Mouse (Mus musculus) ovary, postnatal 14 days (tissue): ENCODE measurements around the gene Gm128.
A peak's percentile ranks its signal among the peaks of the same experiment; 100 is the strongest.

Experiments used
- DNase-seq: peaks from one replicate; pipeline ENCODE4 v3.0.0; 2022; ENCODE audit warnings: low spot score

Gm128 gene

DNA sequence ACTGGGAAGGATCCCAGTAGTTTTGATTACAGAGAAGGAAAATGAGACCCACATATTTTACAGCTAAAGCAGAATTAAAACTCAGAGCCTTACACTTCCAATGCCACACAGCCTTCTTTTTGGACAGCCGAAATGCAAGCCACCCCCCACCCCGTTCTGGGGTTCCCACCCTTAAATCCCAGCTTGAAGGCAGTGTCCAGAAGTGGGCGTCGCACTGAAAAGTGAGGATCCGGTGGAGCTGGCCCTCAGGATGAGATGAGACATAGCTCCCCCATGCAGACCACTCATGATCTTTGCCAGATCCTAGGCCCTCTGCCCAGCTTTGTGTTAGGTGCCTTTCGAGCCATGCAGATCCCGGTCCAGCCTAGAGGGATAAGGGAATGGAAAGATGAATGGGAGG lies at the start of gene Gm128:
Gm128 (minus strand) TSS at position 101 of the 400 bp plus-strand sequence.
- no peak for DNase-seq

DNA sequence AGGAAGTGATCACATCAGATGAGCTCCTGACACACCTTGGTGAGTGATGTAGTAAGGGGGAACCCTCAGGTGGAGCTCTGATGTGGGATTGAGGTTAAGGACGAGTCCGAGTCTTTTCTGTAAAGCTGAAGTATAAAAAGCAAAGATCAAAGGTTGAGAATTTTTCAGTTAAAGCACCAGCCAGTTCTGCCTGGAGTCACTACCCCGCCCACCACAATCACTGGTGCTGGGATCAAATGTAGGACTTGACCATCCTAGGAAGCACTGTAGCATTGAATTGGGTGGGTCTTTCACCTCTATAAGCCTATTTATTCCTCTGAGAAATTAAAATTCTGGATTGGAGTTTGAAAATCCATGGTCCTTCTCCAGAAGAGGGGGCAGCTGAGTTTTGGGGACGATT lies 49.6 kb upstream of the Gm128 start:
- DNase-seq: no peak

GRCm38 (mm10) chr3:95290156-95290555 lies 48.8 kb upstream of the Gm128 start:
- DNase-seq: no peak

DNA sequence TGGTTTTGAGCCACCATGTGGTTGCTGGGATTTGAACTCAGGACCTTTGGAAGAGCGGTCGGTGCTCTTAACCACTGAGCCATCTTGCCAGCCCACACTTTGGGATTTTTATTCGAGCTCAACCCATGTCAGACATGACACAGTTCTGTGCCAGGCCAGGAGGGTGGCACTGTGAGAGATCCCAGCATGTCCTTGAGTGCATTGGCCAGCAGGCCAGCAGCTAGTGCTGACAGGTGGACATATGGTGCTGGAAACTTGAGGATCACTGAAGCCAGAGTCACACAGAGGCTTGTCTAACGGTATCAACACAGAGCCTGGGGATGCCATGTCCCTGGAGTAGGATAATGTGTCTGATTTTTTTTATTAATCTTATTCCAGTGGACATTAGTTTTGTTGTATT lies 48.0 kb upstream of the Gm128 start:
- DNase-seq: no peak

GRCm38 (mm10) chr3:95287541-95287940 lies 46.1 kb upstream of the Gm128 start:
- DNase-seq: no peak

DNA sequence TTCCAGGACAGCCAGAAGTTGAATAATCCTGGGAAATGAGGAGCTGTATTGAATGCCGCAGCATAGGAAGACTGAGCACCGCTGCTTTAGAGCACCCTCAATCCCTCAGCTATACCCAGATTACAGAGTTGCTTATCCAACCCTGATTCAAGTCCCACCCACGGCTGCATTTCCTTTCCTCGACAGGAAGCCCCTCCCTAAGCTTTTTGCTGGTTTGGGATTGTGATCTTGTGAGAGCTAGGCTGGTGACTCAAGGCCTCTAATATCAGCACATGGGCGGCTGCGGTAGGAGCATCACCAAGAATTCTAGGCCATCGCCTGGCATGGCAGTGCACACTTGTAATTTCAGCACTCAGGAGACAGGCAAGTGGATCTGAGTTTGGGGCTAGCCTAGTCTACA lies 45.1 kb upstream of the Gm128 start:
- no peak for DNase-seq

DNA sequence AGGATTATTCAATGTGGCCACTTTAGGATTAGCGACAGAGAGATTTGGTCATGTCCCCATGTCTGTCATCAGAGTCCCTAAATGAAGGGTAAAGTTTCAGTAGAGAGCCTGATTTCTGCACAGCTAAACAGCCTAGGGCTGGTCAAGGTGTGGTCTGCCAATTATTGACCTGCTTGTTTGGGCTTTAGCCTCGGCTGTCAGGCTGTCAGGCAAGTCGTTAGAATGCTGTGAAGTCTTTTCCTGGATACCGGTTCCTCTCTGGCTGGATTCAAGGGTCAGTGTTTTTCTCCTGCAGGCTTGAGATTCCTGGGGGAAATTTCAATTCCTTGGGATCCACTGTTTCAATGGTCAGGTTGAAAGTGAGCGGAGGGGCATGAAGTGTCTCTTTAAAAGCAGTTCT lies 44.6 kb upstream of the Gm128 start:
- no peak for DNase-seq

GRCm38 (mm10) chr3:95285390-95285789 lies 44.0 kb upstream of the Gm128 start:
- DNase-seq: no peak

DNA sequence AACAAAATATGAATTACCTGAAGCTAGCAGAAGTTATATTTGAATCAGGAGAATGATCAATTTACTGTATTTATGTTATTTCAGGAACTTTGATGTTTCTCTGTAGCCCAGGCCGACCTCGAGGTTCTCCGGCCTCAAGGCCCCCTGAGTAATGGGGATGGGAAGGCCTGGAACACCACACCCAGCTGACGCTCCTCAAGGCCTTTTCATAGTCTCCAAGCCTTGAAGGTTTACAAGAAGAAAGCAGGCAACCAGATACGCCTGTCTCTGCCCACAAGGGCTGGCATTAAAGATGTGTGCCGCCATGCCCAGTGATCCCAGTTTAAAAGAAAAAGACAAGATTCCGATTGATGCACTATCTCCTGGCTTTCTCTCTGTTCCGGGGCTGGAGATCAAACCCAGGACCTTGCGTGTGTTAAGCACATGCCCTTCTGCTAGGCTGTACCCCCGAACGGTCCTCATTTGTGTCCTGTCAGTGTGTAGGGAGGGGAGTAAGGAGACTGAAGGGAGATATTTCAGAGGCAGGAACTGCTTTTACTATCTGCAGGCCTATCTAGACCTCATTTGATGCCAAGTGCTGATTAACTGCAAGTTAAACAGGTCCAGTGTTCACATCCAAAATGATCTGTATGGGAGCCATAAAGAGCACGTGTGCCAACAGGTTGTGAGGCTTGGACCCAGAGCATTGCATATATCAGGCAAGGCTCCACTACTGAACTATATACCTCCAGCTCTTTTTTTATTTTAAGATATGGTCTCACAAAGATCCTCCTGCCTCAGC lies 43.3 kb upstream of the Gm128 start:
- no peak for DNase-seq

DNA sequence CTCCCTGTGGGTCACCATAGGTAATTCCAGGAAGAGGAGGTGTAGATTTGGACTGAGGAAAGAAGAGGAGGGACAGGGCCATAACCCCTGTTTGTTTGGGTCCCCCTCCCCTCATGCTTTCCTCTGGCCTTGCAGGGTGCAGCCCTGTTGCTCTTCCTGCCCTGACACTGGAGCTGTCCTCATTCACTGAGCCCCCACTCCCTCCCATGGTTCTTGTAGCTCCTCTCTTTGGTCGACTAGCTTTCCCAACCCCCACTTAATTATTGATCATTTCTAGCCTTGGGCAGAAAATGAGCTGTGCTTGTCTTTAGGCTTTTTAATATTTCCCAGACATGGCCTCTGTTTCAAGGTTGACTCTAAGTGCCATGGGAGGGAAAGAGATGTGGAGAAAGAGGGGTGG lies 42.7 kb upstream of the Gm128 start:
- DNase-seq: no peak

DNA sequence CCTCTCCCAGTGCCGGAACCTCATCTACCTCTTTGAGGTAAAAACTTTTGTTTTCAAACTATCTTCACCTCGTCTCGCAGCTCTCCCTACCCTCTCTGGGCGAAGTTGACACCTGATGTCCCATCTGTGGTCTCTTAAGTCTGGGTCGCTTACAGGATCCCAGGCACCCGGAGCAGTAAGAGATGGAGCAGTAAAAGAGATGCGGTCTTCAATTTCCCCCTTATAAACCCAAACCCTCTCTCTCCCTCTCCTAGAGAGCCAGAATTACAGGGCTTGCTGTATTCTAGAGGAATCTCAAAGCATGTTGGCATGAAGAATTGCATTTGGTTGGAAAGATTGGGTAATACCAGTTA lies 42.2 kb upstream of the Gm128 start:
- no peak for DNase-seq

GRCm38 (mm10) chr3:95282865-95283588 lies 41.6 kb upstream of the Gm128 start:
- peak; percentile 69 for DNase-seq

- no peak for DNase-seq
These were observed 41.0 kb upstream of the Gm128 start for GRCm38 (mm10) chr3:95282381-95282864.

DNA sequence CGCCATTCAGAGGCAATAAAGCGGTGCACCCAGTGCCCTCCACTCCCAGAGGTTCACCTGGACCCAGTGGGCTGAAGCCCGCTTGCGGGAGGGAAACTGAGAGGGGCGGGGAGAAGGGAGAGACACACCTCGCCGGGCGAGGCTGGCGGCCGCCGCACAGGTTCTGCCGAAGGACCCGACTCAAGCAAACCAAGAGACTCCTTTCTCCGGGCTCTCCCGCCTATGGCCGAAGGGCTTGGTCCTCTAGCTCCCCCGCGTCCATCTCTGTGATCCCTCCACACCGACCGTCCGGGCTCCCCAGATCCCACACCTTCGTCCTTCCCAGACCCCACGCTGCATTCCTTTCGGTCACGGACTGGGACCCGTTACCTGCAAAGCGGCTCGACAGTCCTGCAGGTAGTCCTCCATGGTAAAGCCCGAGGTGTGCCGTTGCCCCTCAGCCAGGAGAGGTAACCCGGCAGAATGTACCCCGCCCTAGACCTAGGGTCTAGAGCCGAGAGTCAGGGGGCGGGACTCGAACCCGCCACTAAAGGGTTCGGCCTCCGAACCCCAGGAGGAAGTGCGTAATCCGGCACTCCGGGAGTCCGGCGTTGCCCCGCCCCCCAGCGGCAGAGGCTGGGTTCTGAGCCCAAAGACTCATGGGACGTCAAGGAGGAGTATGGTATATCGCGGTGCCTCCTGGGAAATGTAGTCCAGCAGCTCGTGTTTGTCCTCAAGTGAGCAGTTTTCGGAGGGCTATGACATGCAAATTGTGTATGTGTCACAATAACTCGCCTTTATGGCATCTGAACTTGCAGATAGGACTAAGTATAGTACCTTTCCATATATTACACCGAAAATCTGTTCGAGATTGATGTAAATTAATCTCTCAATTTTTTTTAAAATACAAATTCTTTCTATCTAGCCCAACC lies 40.1 kb upstream of the Gm128 start, which contains the start of the genes Mindy1 and Prune1:
Mindy1 (plus strand) TSS at position 130 of the 911 bp plus-strand sequence.
Prune1 (minus strand) TSS at position 861 of the 911 bp plus-strand sequence.
- DNase-seq: peak; percentile 95

DNA sequence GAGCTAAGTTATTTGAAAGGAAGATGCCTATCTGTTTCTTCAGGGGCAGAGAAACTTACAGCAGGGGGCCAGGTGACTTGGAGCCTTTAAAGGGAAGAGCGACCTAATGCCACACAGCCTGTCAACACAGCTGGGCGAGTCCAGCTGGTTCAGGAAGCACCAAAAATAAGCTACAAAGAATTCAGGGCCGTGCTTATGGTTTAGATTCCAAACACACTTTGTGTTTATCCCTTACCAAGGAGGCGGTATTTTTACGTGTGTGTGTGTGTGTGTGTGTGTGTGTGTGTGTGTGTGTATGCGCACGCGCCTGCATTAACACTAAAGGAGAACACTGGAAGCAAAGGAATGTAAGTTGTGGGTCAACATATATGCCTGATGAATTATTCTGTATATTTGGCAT lies 39.3 kb upstream of the Gm128 start:
- no peak for DNase-seq

- DNase-seq: no peak
These were observed 35.8 kb upstream of the Gm128 start for GRCm38 (mm10) chr3:95277149-95277551.

DNA sequence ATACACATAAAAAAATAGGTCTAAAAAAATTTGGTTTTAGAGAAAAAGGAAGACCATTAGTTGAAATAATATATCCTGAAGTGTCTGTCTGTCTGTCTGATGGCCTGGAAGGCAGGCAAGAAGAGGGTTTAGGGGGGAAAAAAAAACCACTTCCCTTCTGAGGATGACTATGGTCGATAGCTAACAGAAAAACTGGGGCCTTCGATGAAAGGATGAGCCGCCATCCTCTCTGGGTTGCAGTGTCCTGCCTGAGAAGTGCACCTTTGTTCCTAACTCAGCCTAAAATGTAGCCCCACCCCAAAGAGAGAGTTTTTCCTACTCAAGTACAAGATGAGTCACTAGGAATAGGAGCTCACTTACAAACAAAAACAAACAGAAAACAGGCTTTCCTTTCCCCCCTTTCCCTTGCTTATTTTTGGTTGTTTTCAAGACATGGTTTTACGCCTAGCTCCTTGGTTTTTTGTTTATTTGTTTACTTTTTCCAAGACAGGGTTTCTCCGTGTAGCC lies 35.1 kb upstream of the Gm128 start:
- no peak for DNase-seq

DNA sequence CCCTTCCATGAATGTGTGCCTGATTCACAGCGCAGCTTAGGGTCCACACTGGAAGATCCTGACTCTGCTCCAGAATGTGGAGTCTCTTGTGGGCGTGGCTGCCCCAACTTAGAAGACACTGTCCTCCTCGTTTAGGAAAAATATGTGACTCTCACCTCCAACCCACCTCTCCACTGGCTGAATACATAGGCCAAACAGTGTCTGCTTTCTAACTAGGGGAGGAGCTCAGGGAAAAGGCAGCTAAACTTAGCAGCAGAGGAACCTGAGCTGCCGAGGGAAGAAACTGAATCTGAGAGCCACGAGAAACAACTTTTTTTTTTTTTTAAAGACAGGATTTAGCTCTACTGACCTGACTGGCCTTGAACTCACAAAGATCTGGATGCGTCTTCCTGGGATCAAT lies 33.8 kb upstream of the Gm128 start:
- no peak for DNase-seq

- DNase-seq: no peak
These were observed 33.1 kb upstream of the Gm128 start for GRCm38 (mm10) chr3:95274453-95274852.

DNA sequence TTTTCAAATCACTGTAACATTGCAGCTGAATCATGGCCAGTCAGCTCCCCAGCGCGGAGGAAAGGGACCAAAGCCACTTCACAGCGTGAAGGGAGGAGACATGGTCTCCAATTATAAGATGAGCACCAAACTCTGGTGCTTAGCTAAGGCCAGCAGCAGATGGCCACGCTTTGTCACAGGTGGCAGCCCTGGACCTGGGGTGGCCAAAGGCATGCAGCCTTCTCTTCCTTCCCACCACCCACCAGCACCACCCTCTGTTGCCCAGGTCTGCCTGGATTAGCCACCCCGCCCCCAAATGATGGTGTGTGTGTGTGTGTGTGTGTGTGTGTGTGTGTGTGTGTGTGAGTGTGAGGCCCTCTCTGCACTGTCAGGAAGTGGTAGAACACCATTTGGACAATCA lies 32.1 kb upstream of the Gm128 start:
- no peak for DNase-seq

DNA sequence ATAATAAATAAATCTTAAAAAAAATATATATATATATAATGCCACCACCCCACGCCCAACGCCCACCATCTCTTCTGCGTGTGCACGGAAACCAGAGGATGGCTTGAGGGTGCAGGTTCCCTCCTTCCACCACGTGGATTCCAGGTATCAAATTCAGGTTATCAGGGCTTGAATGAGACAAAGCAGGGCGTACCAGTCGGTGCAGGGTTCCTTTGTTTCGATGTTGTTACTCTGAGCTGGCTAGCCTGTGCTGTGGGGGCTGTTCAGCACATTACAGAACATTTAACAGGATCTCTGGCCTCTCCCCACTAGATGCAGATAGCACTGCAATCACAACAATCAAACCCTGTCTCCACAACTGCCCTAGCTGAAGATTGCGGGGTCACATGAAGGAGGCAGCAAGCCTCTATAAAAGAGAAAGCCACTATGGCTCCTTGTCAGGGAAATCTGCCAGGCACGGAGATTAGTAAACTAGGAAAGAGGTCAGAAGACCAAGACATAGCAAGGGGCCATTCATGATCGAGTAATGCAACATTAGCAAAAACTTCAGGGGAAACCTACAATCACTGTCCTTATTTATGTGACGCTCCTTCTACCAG lies 29.5 kb upstream of the Gm128 start:
- DNase-seq: no peak

- DNase-seq: no peak
These were observed 28.4 kb upstream of the Gm128 start for GRCm38 (mm10) chr3:95269789-95270188.
